ENCODE assay signal across 8 mouse cellular contexts in genomic region chr2:30952457-30952823, GRCm38 (mm10). TPM values are rescaled to one million over a fixed set of nuclear protein-coding genes. Genes with fewer than 3 reads are reported as not detected.
A peak's percentile ranks its signal among the peaks of the same experiment; 100 is the strongest.
DNase-seq lines count a peak whose midpoint lies in the region; ATAC-seq and TF ChIP-seq lines count a peak whose summit lies in the region.

No protein-coding gene starts in this region.

- TF ChIP-seq POLR2A in spleen, adult 2 months (IDR thresholded peaks at IDR 0.05; ENCODE audit: low read depth, low read length): no peak

- H3K27me3 ChIP-seq in spleen, adult 2 months (ENCODE audit: control insufficient read depth, insufficient read depth, low read length): no peaks in the 10 kb centered on the region
- no peaks in the 10 kb centered on the region for H3K27me3 ChIP-seq in liver, embryonic 13.5 days

- 41% methylated on average over 5 of the region's 5 CpGs for WGBS in spleen, adult 2 months
- 29% methylated on average over 5 of the region's 5 CpGs for WGBS in liver, embryonic 13.5 days (ENCODE audit: insufficient replicate concordance)

- H3K9ac ChIP-seq in liver, embryonic 13.5 days: peak overlapping the region; percentile 89

- peaks cover 8% of the 10 kb centered on the region; the same call in 1 of the 2 replicates for H3K4me1 ChIP-seq in spleen, adult 2 months (ENCODE audit: control insufficient read depth, insufficient read depth, insufficient read length)
- peaks cover 45% of the 10 kb centered on the region for H3K4me1 ChIP-seq in liver, embryonic 13.5 days (replicated peaks)

- H3K9me3 ChIP-seq in liver, embryonic 13.5 days (replicated peaks): no peaks in the 10 kb centered on the region

- peak; percentile 4; the same call in 1 of the 2 replicates for ATAC-seq in liver, embryonic 13.5 days (ENCODE audit: low read depth)

- H3K4me2 ChIP-seq in liver, embryonic 13.5 days: peak overlapping the region; percentile 78

- intact Hi-C loops in gastrocnemius, adult 2 months (cut with DNase I): no loop called here
- intact Hi-C loops in gastrocnemius, postnatal 14 days (cut with DNase I; ENCODE audit: low total_unique reads): no loop called here

- peak overlapping the region; percentile 72 for H3K4me3 ChIP-seq in gastrocnemius, adult 2 months
- H3K4me3 ChIP-seq in spleen, adult 2 months (ENCODE audit: extremely low read depth, insufficient read depth, insufficient read length): peak overlapping the region; percentile 26; the same call in 1 of the 2 replicates
- H3K4me3 ChIP-seq in liver, embryonic 13.5 days (replicated peaks): peak overlapping the region; percentile 89

- peaks cover 9% of the 10 kb centered on the region for H3K36me3 ChIP-seq in spleen, adult 2 months (ENCODE audit: control insufficient read depth, insufficient read depth, low read length)
- H3K36me3 ChIP-seq in liver, embryonic 13.5 days: peaks cover 29% of the 10 kb centered on the region

- H3K27ac ChIP-seq in gastrocnemius, adult 2 months: peak overlapping the region; percentile 97
- no peak overlapping the region for H3K27ac ChIP-seq in spleen, adult 2 months (ENCODE audit: insufficient read depth, low read length)
- H3K27ac ChIP-seq in liver, embryonic 13.5 days: peak overlapping the region; percentile 90

- no peak for DNase-seq in gastrocnemius, adult 2 months
- DNase-seq in gastrocnemius, postnatal 25 days: no peak
- no peak for DNase-seq in spleen, adult 2 months (ENCODE audit: low read depth in 1 of 2, low spot score in 2 of 2)
- DNase-seq in spleen, postnatal 14 days (ENCODE audit: low spot score in 2 of 2): no peak
- no peak for DNase-seq in liver, embryonic 13.5 days
- DNase-seq in adrenal gland, adult (ENCODE audit: inconsistent age in 2 of 2, low spot score in 1 of 2): no peak
- no peak for DNase-seq in adrenal gland, postnatal 25 days
- DNase-seq in gastrocnemius, postnatal 14 days: no peak

- TF ChIP-seq CTCF in gastrocnemius, adult 2 months (IDR thresholded peaks at IDR 0.05): no peak
- no peak for TF ChIP-seq CTCF in spleen, adult 2 months (IDR thresholded peaks at IDR 0.05; ENCODE audit: extremely low read depth, insufficient read depth, insufficient read length, insufficient replicate concordance)

RNA-seq across cellular contexts. Expression of gene Tor1b, which starts 0.3 kb away (rescaled TPM):
- 10 to 100 TPM; 23.4 to 24.0 TPM for total RNA-seq in gastrocnemius, adult 2 months (2021)
- total RNA-seq in gastrocnemius, postnatal 25 days (2021): 10 to 100 TPM; 19.0 to 19.3 TPM
- polyA plus RNA-seq in spleen, adult 2 months (2012; rRNA removed): 18.9 and 23.6 TPM in 2 replicates
- 17.1 and 20.4 TPM in 2 replicates for polyA plus RNA-seq in liver, embryonic 13.5 days (2015; fragmentation: Nextera tagmentation; extraction: Ambion mirVana)
- 53.5 and 59.8 TPM in 2 replicates for total RNA-seq in adrenal gland, postnatal 25 days (2021)
- total RNA-seq in gastrocnemius, postnatal 14 days (2021): 10 to 100 TPM; 17.7 to 18.7 TPM

RNA-seq across cellular contexts. Expression of gene Tor1a, which starts 15.3 kb away (rescaled TPM):
- total RNA-seq in gastrocnemius, adult 2 months (2021): 1 to 10 TPM; 6.9 to 8.5 TPM
- 1 to 10 TPM; 4.3 to 5.9 TPM for total RNA-seq in gastrocnemius, postnatal 25 days (2021)
- 31.3 and 40.2 TPM in 2 replicates for polyA plus RNA-seq in spleen, adult 2 months (2012; rRNA removed)
- 43.1 and 47.8 TPM in 2 replicates for polyA plus RNA-seq in liver, embryonic 13.5 days (2015; fragmentation: Nextera tagmentation; extraction: Ambion mirVana)
- 42.7 and 53.0 TPM in 2 replicates for total RNA-seq in adrenal gland, postnatal 25 days (2021)
- 10 to 100 TPM; 11.2 to 11.7 TPM for total RNA-seq in gastrocnemius, postnatal 14 days (2021)

RNA-seq across cellular contexts. Expression of gene Ptges, which starts 22.8 kb away (rescaled TPM):
- 1 to 10 TPM; 2.9 to 3.7 TPM for total RNA-seq in gastrocnemius, adult 2 months (2021)
- 1 to 10 TPM; 4.1 to 6.9 TPM for total RNA-seq in gastrocnemius, postnatal 25 days (2021)
- polyA plus RNA-seq in spleen, adult 2 months (2012; rRNA removed): 14.3 and 16.0 TPM in 2 replicates
- polyA plus RNA-seq in liver, embryonic 13.5 days (2015; fragmentation: Nextera tagmentation; extraction: Ambion mirVana): 0.18 and 0.37 TPM in 2 replicates
- total RNA-seq in adrenal gland, postnatal 25 days (2021): 15.8 and 16.7 TPM in 2 replicates
- 1 to 10 TPM; 6.3 to 9.7 TPM for total RNA-seq in gastrocnemius, postnatal 14 days (2021)

RNA-seq across cellular contexts. Expression of gene BC005624, which starts 29.6 kb away (rescaled TPM):
- total RNA-seq in gastrocnemius, adult 2 months (2021): 10 to 100 TPM; 25.9 to 26.6 TPM
- 10 to 100 TPM; 21.2 to 21.3 TPM for total RNA-seq in gastrocnemius, postnatal 25 days (2021)
- 14.5 and 16.7 TPM in 2 replicates for polyA plus RNA-seq in spleen, adult 2 months (2012; rRNA removed)
- 34.6 and 37.8 TPM in 2 replicates for polyA plus RNA-seq in liver, embryonic 13.5 days (2015; fragmentation: Nextera tagmentation; extraction: Ambion mirVana)
- 46.9 TPM in 2 replicates for total RNA-seq in adrenal gland, postnatal 25 days (2021)
- 10 to 100 TPM; 16.1 to 17.4 TPM for total RNA-seq in gastrocnemius, postnatal 14 days (2021)

RNA-seq across cellular contexts. Expression of gene Usp20, which starts 29.6 kb away (rescaled TPM):
- total RNA-seq in gastrocnemius, adult 2 months (2021): 10 to 100 TPM in 1 of 2 experiments, 1 to 10 TPM in 1; 8.7 to 10.6 TPM
- total RNA-seq in gastrocnemius, postnatal 25 days (2021): 10 to 100 TPM in 1 of 2 experiments, 1 to 10 TPM in 1; 8.4 to 14.3 TPM
- 9.8 and 11.5 TPM in 2 replicates for polyA plus RNA-seq in spleen, adult 2 months (2012; rRNA removed)
- polyA plus RNA-seq in liver, embryonic 13.5 days (2015; fragmentation: Nextera tagmentation; extraction: Ambion mirVana): 4.7 and 5.0 TPM in 2 replicates
- 22.9 and 31.3 TPM in 2 replicates for total RNA-seq in adrenal gland, postnatal 25 days (2021)
- total RNA-seq in gastrocnemius, postnatal 14 days (2021): 10 to 100 TPM; 11.6 to 13.1 TPM

Comparison
In these comparisons a context has a peak if more than half of its experiments do, and no peak if none do; other contexts are left out.
1. H3K4me3 ChIP-seq: peak in every context shown above with its lines; median percentile 89 in liver, embryonic 13.5 days; 72 in gastrocnemius, adult 2 months; 26 in spleen, adult 2 months.